Mouse (Mus musculus) forebrain, postnatal 0 days (tissue): Measurements from ENCODE around the gene Farsb. TPM values are rescaled to one million over a fixed set of nuclear protein-coding genes. Genes with fewer than 3 reads are reported as not detected.
"Not testable (repeated sequence)": the region's sequence is repeated elsewhere in the genome, so short reads cannot be mapped to it uniquely, and the experiment has no call there.

ENCODE experiments used
- ATAC-seq: fragments of 200-750 bp; cut with Nextera tagmentation; 2 replicates; pipeline ENCODE4 v1.8.0; 2017; ENCODE audit warnings: mild to moderate bottlenecking, moderate library complexity
- DNase-seq: peaks from one replicate; pipeline ENCODE4 v3.0.0-alpha.2; 2015
- H3K27ac ChIP-seq: fragments of 300-500 bp; sonication (generic); 2 replicates; pipeline ENCODE4 v1.5.1; 2014; ENCODE audit warnings: low read depth, mild to moderate bottlenecking, antibody characterized with exemption, low read length, moderate library complexity, mixed read lengths
- H3K27me3 ChIP-seq: fragments of 300-500 bp; sonication (generic); 2 replicates; pipeline ENCODE4 v1.6.1; 2014; ENCODE audit warnings: mild to moderate bottlenecking, low read length, mixed read lengths; ENCODE audit not compliant: insufficient read depth
- H3K36me3 ChIP-seq: fragments of 300-500 bp; sonication (generic); 2 replicates; pipeline ENCODE4 v1.6.1; 2014; ENCODE audit warnings: mild to moderate bottlenecking, moderate library complexity; ENCODE audit not compliant: insufficient read depth
- H3K4me1 ChIP-seq: fragments of 300-500 bp; sonication (generic); 2 replicates; pipeline ENCODE4 v1.6.1; 2014; ENCODE audit warnings: antibody characterized with exemption; ENCODE audit not compliant: insufficient read depth
- H3K4me2 ChIP-seq: fragments of 300-500 bp; sonication (generic); 2 replicates; pipeline ENCODE4 v1.6.1; 2014; ENCODE audit warnings: low read depth, mild to moderate bottlenecking, moderate library complexity
- H3K4me3 ChIP-seq: fragments of 300-500 bp; sonication (generic); 2 replicates; pipeline ENCODE4 v1.5.1; 2014; ENCODE audit warnings: low read depth, low read length, mixed read lengths
- H3K9ac ChIP-seq: fragments of 300-500 bp; sonication (generic); 2 replicates; pipeline ENCODE4 v1.6.1; 2014; ENCODE audit warnings: mild to moderate bottlenecking
- H3K9me3 ChIP-seq: fragments of 300-500 bp; sonication (generic); 2 replicates; pipeline ENCODE4 v1.6.1; 2016; ENCODE audit warnings: low read length
- CTCF ChIP-seq: sonication (generic); IDR thresholded peaks from 2 replicates; pipeline ENCODE4 v1.5.1; 2016; ENCODE audit warnings: antibody characterized with exemption, control low read depth, low read depth
- WGBS: fragments of 180-500 bp; shearing (Covaris S2); extraction: QIAGEN DNeasy Blood & Tissue Kit; methylation state at CpG from one replicate; pipeline ENCODE4 v1.1.7; 2014; 5-methylcytosine and 5-hydroxymethylcytosine counted together
- polyA plus RNA-seq: library from polyadenylated mRNA; unstranded; fragments of >200 nt; fragmentation: Nextera tagmentation; extraction: Ambion mirVana; gene quantifications from 2 replicates; pipeline ENCODE4 v1.2.1, GENCODE M21; 2015
- total RNA-seq: library from RNA; depleted of rRNA; stranded (reverse); fragments of >200 nt; gene quantifications from 2 replicates; pipeline ENCODE4 v1.2.3, GENCODE M21; 2014

Farsb gene
- total and polyA plus RNA-seq, 2 experiments from 2014 or later = 90.6 to 154 TPM

- no peak for TF ChIP-seq CTCF
- no peak within 1 kb of the TSS for H3K27ac ChIP-seq
- peak within 1 kb of the TSS; percentile 23 for H3K4me3 ChIP-seq
- no peaks in the 10 kb centered on the region for H3K4me1 ChIP-seq
- ATAC-seq (no peak), DNase-seq (no peak)
- H3K4me2 ChIP-seq = peak within 1 kb of the TSS; percentile 47
- H3K27me3 ChIP-seq = no peaks in the 10 kb centered on the region
- 48% methylated on average over 5 of the region's 5 CpGs for WGBS
- H3K9me3 ChIP-seq = no peaks in the 10 kb centered on the region
- H3K9ac ChIP-seq = no peak within 1 kb of the TSS
- H3K36me3 ChIP-seq = no peaks in the 10 kb centered on the region
Observed at GRCm38 (mm10) chr1:78510862-78511261, 22.2 kb upstream of the Farsb start, which contains the start of gene Mogat1. Gene Mogat1, plus strand, starts transcription at chr1:78510991.

GRCm38 (mm10) chr1:78507137-78507536, 18.4 kb upstream of the Farsb start:
- ATAC-seq = no peak
- H3K27ac ChIP-seq = no peak overlapping the region

GRCm38 (mm10) chr1:78502527-78502926, 13.8 kb upstream of the Farsb start:
- no peak overlapping the region for H3K4me3 ChIP-seq
- no peaks in the 10 kb centered on the region for H3K36me3 ChIP-seq
- no peak overlapping the region for H3K4me2 ChIP-seq
- DNase-seq (no peak), ATAC-seq (no peak)
- no peaks in the 10 kb centered on the region for H3K9me3 ChIP-seq
- 92% methylated on average over 6 of the region's 6 CpGs for WGBS
- no peak for TF ChIP-seq CTCF
- H3K27ac ChIP-seq = no peak overlapping the region
- no peaks in the 10 kb centered on the region for H3K4me1 ChIP-seq
- no peaks in the 10 kb centered on the region for H3K27me3 ChIP-seq
- no peak overlapping the region for H3K9ac ChIP-seq

More at GRCm38 (mm10) chr1:78507137-78507536, 18.4 kb upstream of the Farsb start:
- Histone ChIP-seq H3K4me3 (no peak overlapping the region), H3K4me1 (no peaks in the 10 kb centered on the region), H3K36me3 (no peaks in the 10 kb centered on the region), H3K27me3 (no peaks in the 10 kb centered on the region), H3K9me3 (no peaks in the 10 kb centered on the region), H3K9ac (no peak overlapping the region), H3K4me2 (no peak overlapping the region)
- no peak for DNase-seq
- WGBS = 55% methylated on average over 1 of the region's 1 CpGs
- TF ChIP-seq CTCF = no peak

- not testable (repeated sequence) for H3K4me2 ChIP-seq, H3K36me3 ChIP-seq, H3K9me3 ChIP-seq, H3K4me1 ChIP-seq, ATAC-seq, H3K4me3 ChIP-seq, H3K27ac ChIP-seq, H3K27me3 ChIP-seq, DNase-seq, H3K9ac ChIP-seq
- WGBS = 91% methylated on average over 12 of the region's 12 CpGs
Observed at GRCm38 (mm10) chr1:78501856-78502255, 13.2 kb upstream of the Farsb start.

- Histone ChIP-seq H3K36me3 (no peaks in the 10 kb centered on the region), H3K9ac (no peak overlapping the region), H3K4me3 (no peak overlapping the region), H3K27me3 (no peaks in the 10 kb centered on the region), H3K9me3 (no peaks in the 10 kb centered on the region), H3K27ac (no peak overlapping the region), H3K4me2 (no peak overlapping the region), H3K4me1 (no peaks in the 10 kb centered on the region)
- 94% methylated on average over 16 of the region's 16 CpGs for WGBS
- no peak for DNase-seq
- ATAC-seq = no peak
- TF ChIP-seq CTCF = no peak
Observed at GRCm38 (mm10) chr1:78501036-78501435, 12.3 kb upstream of the Farsb start.

- no peak overlapping the region for H3K27ac ChIP-seq
- DNase-seq = no peak
- no peaks in the 10 kb centered on the region for H3K4me1 ChIP-seq
- H3K36me3 ChIP-seq = no peaks in the 10 kb centered on the region
- H3K9me3 ChIP-seq = no peaks in the 10 kb centered on the region
- no peak overlapping the region for H3K9ac ChIP-seq
- H3K4me2 ChIP-seq = no peak overlapping the region
- ATAC-seq = no peak
- no peak overlapping the region for H3K4me3 ChIP-seq
- no peak for TF ChIP-seq CTCF
- H3K27me3 ChIP-seq = no peaks in the 10 kb centered on the region
- WGBS = 85% methylated on average over 1 of the region's 1 CpGs
Observed at GRCm38 (mm10) chr1:78490143-78490542, 1.4 kb upstream of the Farsb start.

GRCm38 (mm10) chr1:78488427-78488751, 308 bp downstream of the Farsb start:
- Histone ChIP-seq H3K4me3 (peak overlapping the region; percentile 83), H3K4me1 (no peaks in the 10 kb centered on the region), H3K4me2 (peak overlapping the region; percentile 69), H3K9me3 (no peaks in the 10 kb centered on the region), H3K27ac (peak overlapping the region; percentile 73), H3K36me3 (no peaks in the 10 kb centered on the region), H3K9ac (peak overlapping the region; percentile 90), H3K27me3 (no peaks in the 10 kb centered on the region)
- WGBS = 2% methylated on average over 28 of the region's 28 CpGs
- peak; percentile 71 for ATAC-seq
- no peak for TF ChIP-seq CTCF
- DNase-seq = no peak

GRCm38 (mm10) chr1:78484361-78484760, 4.3 kb downstream of the Farsb start:
- no peaks in the 10 kb centered on the region for H3K27me3 ChIP-seq
- 27% methylated on average over 2 of the region's 2 CpGs for WGBS
- H3K36me3 ChIP-seq = peaks cover 10% of the 10 kb centered on the region; the same call in 1 of the 2 replicates
- H3K9ac ChIP-seq = no peak overlapping the region
- no peak for DNase-seq
- H3K4me3 ChIP-seq = no peak overlapping the region
- ATAC-seq = no peak
- no peaks in the 10 kb centered on the region for H3K9me3 ChIP-seq
- no peak overlapping the region for H3K27ac ChIP-seq
- H3K4me1 ChIP-seq = no peaks in the 10 kb centered on the region
- H3K4me2 ChIP-seq = no peak overlapping the region
- TF ChIP-seq CTCF = no peak
